Mouse (Mus musculus) lung, embryonic 16.5 days (tissue): ENCODE data around the gene Nlk. TPM values are rescaled to one million over a fixed set of nuclear protein-coding genes. Genes with fewer than 3 reads are reported as not detected.

ENCODE experiments used
- ATAC-seq: fragments of 200-750 bp; cut with Nextera tagmentation; 2 replicates; pipeline ENCODE4 v1.8.0; 2017; ENCODE audit warnings: low read depth, mild to moderate bottlenecking, moderate library complexity
- H3K27ac ChIP-seq: fragments of 300-500 bp; sonication (generic); 2 replicates; pipeline ENCODE4 v1.5.1; 2014; ENCODE audit warnings: mild to moderate bottlenecking, control low read depth, low read length
- H3K27me3 ChIP-seq: fragments of 300-500 bp; sonication (generic); 2 replicates; pipeline ENCODE4 v1.6.1; 2014; ENCODE audit warnings: low read depth, low read length, mixed read lengths; ENCODE audit not compliant: control insufficient read depth, insufficient read depth
- H3K36me3 ChIP-seq: fragments of 300-500 bp; sonication (generic); 2 replicates; pipeline ENCODE4 v1.6.1; 2014; ENCODE audit warnings: low read length; ENCODE audit not compliant: control insufficient read depth, insufficient read depth
- H3K4me1 ChIP-seq: fragments of 300-500 bp; sonication (generic); replicated peaks from 2 replicates; pipeline ENCODE4 v1.6.1; 2014; ENCODE audit warnings: low read length, mixed read lengths; ENCODE audit not compliant: control insufficient read depth, insufficient read depth
- H3K4me2 ChIP-seq: fragments of 300-500 bp; sonication (generic); 2 replicates; pipeline ENCODE4 v1.6.1; 2014; ENCODE audit warnings: low read depth, low read length, control low read depth
- H3K4me3 ChIP-seq: fragments of 300-500 bp; sonication (generic); 2 replicates; pipeline ENCODE4 v1.5.1; 2014; ENCODE audit warnings: mild to moderate bottlenecking, low read length, control low read depth
- H3K9ac ChIP-seq: fragments of 300-500 bp; sonication (generic); 2 replicates; pipeline ENCODE4 v1.6.1; 2014; ENCODE audit warnings: low read length, control low read depth
- H3K9me3 ChIP-seq: fragments of 300-500 bp; sonication (generic); 2 replicates; pipeline ENCODE4 v1.6.1; 2016; ENCODE audit warnings: low read length; ENCODE audit not compliant: control insufficient read depth
- WGBS: fragments of 180-500 bp; shearing (Covaris S2); extraction: QIAGEN DNeasy Blood & Tissue Kit; methylation state at CpG from one replicate; pipeline ENCODE4 v1.1.7; 2014; 5-methylcytosine and 5-hydroxymethylcytosine counted together
- polyA plus RNA-seq: library from polyadenylated mRNA; unstranded; fragments of >200 nt; fragmentation: Nextera tagmentation; extraction: Ambion mirVana; gene quantifications from 2 replicates; pipeline ENCODE4 v1.2.1, GENCODE M21; 2015

Nlk gene
- 13.1 and 13.6 TPM in 2 replicates for polyA plus RNA-seq

- H3K4me3 ChIP-seq, result peak within 1 kb of the TSS; percentile 71
- no peaks in the 10 kb centered on the region for H3K27me3 ChIP-seq
- peak within 1 kb of the TSS; percentile 73 for H3K27ac ChIP-seq
- H3K36me3 ChIP-seq, result no peaks in the 10 kb centered on the region
- ATAC-seq, result peak; percentile 99
- H3K4me2 ChIP-seq, result peak within 1 kb of the TSS; percentile 74
- peaks cover 26% of the 10 kb centered on the region for H3K4me1 ChIP-seq
- no peaks in the 10 kb centered on the region for H3K9me3 ChIP-seq
- WGBS, result 0% methylated on average over 39 of the region's 65 CpGs
- peak within 1 kb of the TSS; percentile 82 for H3K9ac ChIP-seq
Observed at GRCm38 (mm10) chr11:78696777-78697752, at the start of gene Nlk. Gene Nlk (minus strand): TSS chr11:78697373.

- 85% methylated on average over 7 of the region's 7 CpGs for WGBS
- no peak for ATAC-seq
- Histone ChIP-seq H3K4me1 (peaks cover 6% of the 10 kb centered on the region; the same call in 1 of the 2 replicates), H3K27me3 (no peaks in the 10 kb centered on the region), H3K9me3 (no peaks in the 10 kb centered on the region), H3K9ac (no peak overlapping the region), H3K27ac (no peak overlapping the region), H3K4me2 (no peak overlapping the region), H3K36me3 (0 out of 2 replicates have a peak, but pooled peaks cover 3% of the 10 kb centered on the region), H3K4me3 (no peak overlapping the region)
Observed at GRCm38 (mm10) chr11:78746264-78746663, 49.1 kb upstream of the Nlk start.

GRCm38 (mm10) chr11:78745475-78745874 is 48.3 kb upstream of the Nlk start:
- no peak for ATAC-seq
- H3K27me3 ChIP-seq, result no peaks in the 10 kb centered on the region
- no peak overlapping the region for H3K9ac ChIP-seq
- H3K4me2 ChIP-seq, result no peak overlapping the region
- no peaks in the 10 kb centered on the region for H3K9me3 ChIP-seq
- H3K4me3 ChIP-seq, result no peak overlapping the region
- 0 out of 2 replicates have a peak, but pooled peaks cover 3% of the 10 kb centered on the region for H3K36me3 ChIP-seq
- H3K27ac ChIP-seq, result no peak overlapping the region
- peaks cover under 1% of the 10 kb centered on the region; the same call in 1 of the 2 replicates for H3K4me1 ChIP-seq
- 38% methylated on average over 4 of the region's 4 CpGs for WGBS

GRCm38 (mm10) chr11:78742461-78742860 is 45.3 kb upstream of the Nlk start:
- no peak for ATAC-seq
- H3K4me1 ChIP-seq, result no peaks in the 10 kb centered on the region
- WGBS, result 47% methylated on average over 3 of the region's 3 CpGs

GRCm38 (mm10) chr11:78741958-78742357 is 44.8 kb upstream of the Nlk start:
- Histone ChIP-seq H3K4me2 (no peak overlapping the region), H3K27ac (no peak overlapping the region), H3K27me3 (no peaks in the 10 kb centered on the region), H3K36me3 (no peaks in the 10 kb centered on the region), H3K9ac (no peak overlapping the region), H3K4me3 (no peak overlapping the region), H3K9me3 (no peaks in the 10 kb centered on the region), H3K4me1 (no peaks in the 10 kb centered on the region)
- no peak for ATAC-seq
- WGBS, result 63% methylated on average over 7 of the region's 7 CpGs

More at GRCm38 (mm10) chr11:78742461-78742860, 45.3 kb upstream of the Nlk start:
- Histone ChIP-seq H3K4me2 (no peak overlapping the region), H3K36me3 (no peaks in the 10 kb centered on the region), H3K27me3 (no peaks in the 10 kb centered on the region), H3K4me3 (no peak overlapping the region), H3K27ac (no peak overlapping the region), H3K9ac (no peak overlapping the region), H3K9me3 (no peaks in the 10 kb centered on the region)

GRCm38 (mm10) chr11:78739361-78739760 is 42.2 kb upstream of the Nlk start:
- Histone ChIP-seq H3K4me2 (no peak overlapping the region), H3K9ac (no peak overlapping the region), H3K4me3 (no peak overlapping the region), H3K27ac (no peak overlapping the region), H3K9me3 (no peaks in the 10 kb centered on the region), H3K4me1 (no peaks in the 10 kb centered on the region), H3K36me3 (no peaks in the 10 kb centered on the region), H3K27me3 (no peaks in the 10 kb centered on the region)
- no peak for ATAC-seq

- no peak overlapping the region for H3K9ac ChIP-seq
- H3K4me2 ChIP-seq, result no peak overlapping the region
- no peak overlapping the region for H3K4me3 ChIP-seq
- no peak for ATAC-seq
- WGBS, result 56% methylated on average over 3 of the region's 3 CpGs
- H3K27me3 ChIP-seq, result no peaks in the 10 kb centered on the region
- no peaks in the 10 kb centered on the region for H3K36me3 ChIP-seq
- no peaks in the 10 kb centered on the region for H3K9me3 ChIP-seq
- no peaks in the 10 kb centered on the region for H3K4me1 ChIP-seq
- H3K27ac ChIP-seq, result no peak overlapping the region
Observed at GRCm38 (mm10) chr11:78736877-78737408, 39.8 kb upstream of the Nlk start.

GRCm38 (mm10) chr11:78735168-78735567 is 38.0 kb upstream of the Nlk start:
- no peaks in the 10 kb centered on the region for H3K36me3 ChIP-seq
- 91% methylated on average over 1 of the region's 1 CpGs for WGBS
- no peaks in the 10 kb centered on the region for H3K9me3 ChIP-seq
- H3K9ac ChIP-seq, result no peak overlapping the region
- H3K4me1 ChIP-seq, result no peaks in the 10 kb centered on the region
- no peak overlapping the region for H3K27ac ChIP-seq
- H3K27me3 ChIP-seq, result no peaks in the 10 kb centered on the region
- no peak overlapping the region for H3K4me3 ChIP-seq
- ATAC-seq, result no peak
- H3K4me2 ChIP-seq, result no peak overlapping the region

- 60% methylated on average over 6 of the region's 6 CpGs for WGBS
- Histone ChIP-seq H3K4me1 (no peaks in the 10 kb centered on the region), H3K27ac (no peak overlapping the region), H3K9ac (no peak overlapping the region), H3K27me3 (no peaks in the 10 kb centered on the region), H3K9me3 (no peaks in the 10 kb centered on the region), H3K4me2 (no peak overlapping the region), H3K4me3 (no peak overlapping the region), H3K36me3 (no peaks in the 10 kb centered on the region)
- ATAC-seq, result no peak
Observed at GRCm38 (mm10) chr11:78732619-78733018, 35.4 kb upstream of the Nlk start.
